Mouse (Mus musculus) midbrain, embryonic 15.5 days (tissue): ENCODE data around the gene Hmcn1. TPM values are rescaled to one million over a fixed set of nuclear protein-coding genes. Genes with fewer than 3 reads are reported as not detected.

Source experiments
- ATAC-seq: fragments of 200-750 bp; cut with Nextera tagmentation; replicated peaks from 2 replicates; pipeline ENCODE4 v1.8.0; 2017; ENCODE audit warnings: moderate TSS enrichment
- H3K27ac ChIP-seq: fragments of 300-500 bp; sonication (generic); 2 replicates; pipeline ENCODE4 v1.5.1; 2015; ENCODE audit warnings: mild to moderate bottlenecking, inconsistent platforms
- H3K27me3 ChIP-seq: fragments of 300-500 bp; sonication (generic); replicated peaks from 2 replicates; pipeline ENCODE4 v1.6.1; 2015; ENCODE audit warnings: inconsistent platforms
- H3K36me3 ChIP-seq: fragments of 300-500 bp; sonication (generic); replicated peaks from 2 replicates; pipeline ENCODE4 v1.6.1; 2015; ENCODE audit warnings: inconsistent platforms
- H3K4me1 ChIP-seq: fragments of 300-500 bp; sonication (generic); 2 replicates; pipeline ENCODE4 v1.6.1; 2015; ENCODE audit warnings: inconsistent platforms
- H3K4me2 ChIP-seq: fragments of 300-500 bp; sonication (generic); 2 replicates; pipeline ENCODE4 v1.6.1; 2015; ENCODE audit warnings: inconsistent platforms, mild to moderate bottlenecking, moderate library complexity
- H3K4me3 ChIP-seq: fragments of 300-500 bp; sonication (generic); 2 replicates; pipeline ENCODE4 v1.5.1; 2015; ENCODE audit warnings: mild to moderate bottlenecking, inconsistent platforms
- H3K9ac ChIP-seq: fragments of 300-500 bp; sonication (generic); 2 replicates; pipeline ENCODE4 v1.6.1; 2015; ENCODE audit warnings: mild to moderate bottlenecking, inconsistent platforms
- H3K9me3 ChIP-seq: fragments of 300-500 bp; sonication (generic); 2 replicates; pipeline ENCODE4 v1.6.1; 2016; ENCODE audit warnings: inconsistent platforms
- WGBS: fragments of 180-500 bp; shearing (Covaris S2); methylation state at CpG from one replicate; pipeline ENCODE4 v1.1.7; 2015; ENCODE audit warnings: mixed read lengths; 5-methylcytosine and 5-hydroxymethylcytosine counted together
- polyA plus RNA-seq: library from polyadenylated mRNA; unstranded; fragments of >200 nt; fragmentation: Nextera tagmentation; extraction: Ambion mirVana; gene quantifications from 2 replicates; pipeline ENCODE4 v1.2.1, GENCODE M21; 2015

The Hmcn1 gene
- polyA plus RNA-seq, 1 experiment from 2014 or later = 1.8 TPM

DNA sequence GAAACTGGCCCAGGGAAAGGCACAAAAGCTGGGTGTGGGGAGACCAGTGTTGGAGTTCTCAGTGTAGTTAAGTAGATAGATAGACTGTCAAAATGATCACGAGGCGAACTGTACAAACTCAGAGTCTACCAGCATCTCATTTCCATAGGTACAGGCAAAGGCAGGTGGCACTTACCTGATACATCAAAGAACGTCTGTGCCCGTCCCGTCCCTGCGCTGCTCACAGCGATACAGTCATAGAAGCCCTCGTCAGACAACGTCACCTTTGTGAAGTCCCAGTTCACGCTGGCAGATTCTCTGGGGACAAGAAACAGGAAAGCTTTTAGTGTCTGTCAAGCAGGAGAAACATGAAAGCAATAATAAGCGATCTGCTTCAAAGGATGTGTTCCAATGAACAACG, 190.6 kb downstream of the Hmcn1 start:
- 67% methylated on average over 12 of the region's 12 CpGs for WGBS
- Histone ChIP-seq H3K27ac (no peak overlapping the region), H3K4me3 (no peak overlapping the region), H3K9ac (no peak overlapping the region), H3K4me2 (no peak overlapping the region), H3K4me1 (no peaks in the 10 kb centered on the region), H3K27me3 (no peaks in the 10 kb centered on the region), H3K36me3 (no peaks in the 10 kb centered on the region), H3K9me3 (no peaks in the 10 kb centered on the region)
- peak; percentile 80; the same call in 1 of the 2 replicates for ATAC-seq

DNA sequence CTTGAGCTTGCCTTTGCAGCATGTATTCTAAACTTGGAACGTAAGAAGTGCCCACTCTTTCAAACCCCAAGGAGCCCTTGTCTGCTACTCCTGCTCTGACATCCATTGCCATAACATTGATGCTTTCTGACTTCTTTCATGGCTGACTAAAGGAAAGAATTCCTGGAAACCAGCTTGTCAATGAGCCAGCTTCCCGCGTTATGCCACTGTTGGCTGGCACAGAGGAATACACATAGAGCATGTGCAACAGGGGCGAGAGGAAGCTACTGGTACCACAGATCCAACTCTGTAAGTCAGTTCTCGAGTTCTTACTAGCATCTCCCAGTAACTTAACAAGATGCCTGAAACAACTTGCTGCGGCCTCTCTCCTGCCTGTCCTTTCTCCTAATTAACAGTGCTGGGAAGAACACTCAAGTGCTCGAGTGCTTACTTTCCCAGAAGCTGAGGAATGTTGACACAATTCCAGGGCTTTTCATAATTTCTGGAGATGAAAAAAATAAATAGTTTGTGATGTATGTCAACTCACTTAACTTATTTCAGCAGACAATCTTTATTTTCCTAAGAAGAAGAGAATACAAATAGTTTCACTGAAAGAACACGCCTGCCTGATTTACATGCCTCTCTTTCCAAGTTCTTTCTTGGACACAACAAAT, 192.5 kb downstream of the Hmcn1 start:
- 82% methylated on average over 8 of the region's 8 CpGs for WGBS
- H3K9me3 ChIP-seq = no peaks in the 10 kb centered on the region
- H3K4me2 ChIP-seq = no peak overlapping the region
- no peaks in the 10 kb centered on the region for H3K27me3 ChIP-seq
- no peaks in the 10 kb centered on the region for H3K4me1 ChIP-seq
- no peaks in the 10 kb centered on the region for H3K36me3 ChIP-seq
- no peak for ATAC-seq
- no peak overlapping the region for H3K4me3 ChIP-seq
- no peak overlapping the region for H3K9ac ChIP-seq
- no peak overlapping the region for H3K27ac ChIP-seq

DNA sequence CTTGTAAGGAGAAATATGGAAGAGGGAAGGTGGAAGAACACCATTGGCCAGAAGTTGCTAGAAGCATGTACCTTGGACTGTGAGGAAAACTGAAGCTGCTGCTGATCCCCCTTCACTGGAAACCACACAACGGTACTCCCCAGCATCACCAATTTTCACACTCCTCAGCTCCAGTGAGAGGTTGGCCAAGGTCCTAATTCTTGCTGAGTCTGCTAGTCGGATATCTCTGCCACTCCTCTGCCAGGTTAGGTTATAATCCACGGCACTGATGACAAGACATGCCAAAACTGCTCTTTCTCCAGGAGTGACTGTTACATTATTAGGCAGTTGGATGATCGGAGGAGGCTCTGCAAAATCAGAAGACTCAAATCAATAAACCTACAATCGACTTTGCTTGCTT, 194.6 kb downstream of the Hmcn1 start:
- ATAC-seq = no peak
- Histone ChIP-seq H3K4me3 (no peak overlapping the region), H3K4me2 (no peak overlapping the region), H3K4me1 (no peaks in the 10 kb centered on the region), H3K9ac (no peak overlapping the region), H3K36me3 (no peaks in the 10 kb centered on the region), H3K9me3 (no peaks in the 10 kb centered on the region), H3K27me3 (no peaks in the 10 kb centered on the region), H3K27ac (no peak overlapping the region)
- 90% methylated on average over 5 of the region's 5 CpGs for WGBS

DNA sequence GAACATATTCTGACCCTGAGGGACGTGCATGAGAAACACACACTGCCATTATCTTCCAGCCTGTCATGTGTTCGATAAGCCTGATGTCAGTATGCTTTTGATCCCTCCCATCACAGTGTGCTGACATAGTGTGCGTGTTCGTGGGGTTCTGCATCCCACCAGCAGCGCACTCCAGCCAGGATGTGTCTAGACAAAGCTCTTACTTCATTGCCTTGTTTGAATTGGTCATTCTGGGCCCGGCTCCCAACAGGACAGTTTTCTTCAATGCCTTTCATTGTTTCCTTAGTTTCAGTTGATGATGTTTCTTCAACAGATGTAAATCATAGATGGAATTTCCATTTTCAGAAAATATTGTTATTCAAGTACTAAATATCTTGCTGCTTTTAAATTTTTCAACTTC, 206.5 kb downstream of the Hmcn1 start:
- peaks cover 4% of the 10 kb centered on the region; the same call in 1 of the 2 replicates for H3K4me1 ChIP-seq
- H3K36me3 ChIP-seq = no peaks in the 10 kb centered on the region
- WGBS = 85% methylated on average over 6 of the region's 6 CpGs
- H3K27me3 ChIP-seq = no peaks in the 10 kb centered on the region
- no peak for ATAC-seq
- H3K4me2 ChIP-seq = no peak overlapping the region
- no peak overlapping the region for H3K9ac ChIP-seq
- H3K27ac ChIP-seq = no peak overlapping the region
- no peak overlapping the region for H3K4me3 ChIP-seq
- H3K9me3 ChIP-seq = no peaks in the 10 kb centered on the region

DNA sequence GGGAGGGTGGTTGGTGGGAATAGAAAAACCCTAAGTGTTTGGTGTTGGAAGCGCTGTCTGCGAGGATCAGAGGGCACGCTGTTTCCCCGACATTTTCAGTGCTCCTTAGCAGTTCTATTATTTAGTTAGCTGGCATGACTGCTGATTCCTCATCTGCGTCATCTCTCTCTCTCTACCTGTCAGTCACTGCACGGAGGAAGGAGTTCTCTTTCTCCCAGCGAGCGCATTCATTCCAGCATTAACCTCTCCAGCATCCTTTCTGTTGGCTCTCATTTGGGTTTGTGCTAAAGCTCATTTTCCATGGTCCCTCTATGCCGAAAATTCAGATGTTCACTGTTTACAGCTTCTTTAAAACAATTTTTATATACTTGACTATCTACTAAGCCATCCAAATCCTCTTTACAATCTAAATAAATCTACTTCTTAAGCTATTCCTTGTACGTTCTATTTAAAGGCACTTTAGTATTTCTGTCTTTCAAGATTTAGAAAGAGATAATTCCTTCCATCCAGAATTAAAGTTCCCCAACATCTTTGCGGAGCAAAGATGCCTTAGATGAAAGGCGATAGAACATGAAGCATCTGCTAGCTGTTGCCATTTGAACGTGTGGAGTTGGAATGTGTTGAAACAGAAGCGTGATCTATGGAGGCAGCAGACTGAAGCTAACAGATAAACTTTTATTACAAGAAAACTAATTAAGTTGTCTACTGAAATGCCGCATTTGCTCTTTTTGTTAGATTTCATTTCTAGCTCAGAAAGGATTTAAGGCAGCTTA, 210.0 kb downstream of the Hmcn1 start:
- Histone ChIP-seq H3K27me3 (no peaks in the 10 kb centered on the region), H3K9me3 (no peaks in the 10 kb centered on the region), H3K9ac (no peak overlapping the region), H3K4me2 (peak overlapping the region; percentile 17; the same call in 1 of the 2 replicates), H3K4me3 (no peak overlapping the region), H3K27ac (no peak overlapping the region), H3K4me1 (peaks cover 4% of the 10 kb centered on the region; the same call in 1 of the 2 replicates), H3K36me3 (no peaks in the 10 kb centered on the region)
- peak; percentile 54; the same call in 1 of the 2 replicates for ATAC-seq
- WGBS = 55% methylated on average over 15 of the region's 15 CpGs

DNA sequence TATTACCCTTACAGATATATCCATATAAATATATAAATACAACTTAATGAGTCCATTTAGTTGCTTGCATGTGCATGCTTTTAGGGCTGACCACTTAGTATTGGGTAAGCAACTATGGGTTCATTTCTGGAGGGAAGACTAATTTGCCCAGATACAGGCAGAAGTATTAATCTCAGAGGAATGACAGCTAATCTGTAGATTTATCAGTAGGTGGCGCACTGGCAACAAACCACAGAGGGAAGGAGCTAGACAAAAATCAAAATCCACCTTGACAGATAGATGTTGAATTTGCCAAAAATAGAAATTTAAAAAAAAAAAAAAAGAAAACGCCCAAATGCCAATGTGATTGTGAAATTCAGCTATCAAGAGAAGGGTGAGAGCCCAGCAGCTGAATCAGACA, 213.3 kb downstream of the Hmcn1 start:
- Histone ChIP-seq H3K36me3 (no peaks in the 10 kb centered on the region), H3K4me3 (no peak overlapping the region), H3K4me1 (peaks cover 4% of the 10 kb centered on the region; the same call in 1 of the 2 replicates), H3K9ac (no peak overlapping the region), H3K27me3 (no peaks in the 10 kb centered on the region), H3K9me3 (no peaks in the 10 kb centered on the region), H3K27ac (no peak overlapping the region), H3K4me2 (no peak overlapping the region)
- no peak for ATAC-seq
- 44% methylated on average over 2 of the region's 2 CpGs for WGBS

DNA sequence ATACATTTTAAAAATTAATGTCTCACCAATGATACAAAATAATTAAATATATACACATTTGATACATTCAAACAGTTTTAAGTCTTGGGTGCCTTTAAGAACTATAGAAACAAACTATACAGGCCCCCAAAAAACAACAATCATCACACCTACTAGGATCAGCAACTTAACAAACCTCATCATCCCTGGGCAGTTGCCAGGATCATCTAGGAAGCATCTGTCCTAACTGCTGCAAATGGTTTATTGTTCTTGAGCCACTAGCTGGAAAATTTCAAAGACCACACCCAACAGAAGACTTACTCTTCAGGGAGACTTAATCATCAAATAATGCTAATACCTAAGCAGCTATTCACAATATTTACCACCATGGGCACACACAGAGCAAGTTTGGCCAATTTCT, 216.5 kb downstream of the Hmcn1 start:
- Histone ChIP-seq H3K36me3 (no peaks in the 10 kb centered on the region), H3K27me3 (no peaks in the 10 kb centered on the region), H3K4me1 (no peaks in the 10 kb centered on the region), H3K9ac (no peak overlapping the region), H3K4me2 (no peak overlapping the region), H3K27ac (no peak overlapping the region), H3K4me3 (no peak overlapping the region), H3K9me3 (no peaks in the 10 kb centered on the region)
- no peak for ATAC-seq

DNA sequence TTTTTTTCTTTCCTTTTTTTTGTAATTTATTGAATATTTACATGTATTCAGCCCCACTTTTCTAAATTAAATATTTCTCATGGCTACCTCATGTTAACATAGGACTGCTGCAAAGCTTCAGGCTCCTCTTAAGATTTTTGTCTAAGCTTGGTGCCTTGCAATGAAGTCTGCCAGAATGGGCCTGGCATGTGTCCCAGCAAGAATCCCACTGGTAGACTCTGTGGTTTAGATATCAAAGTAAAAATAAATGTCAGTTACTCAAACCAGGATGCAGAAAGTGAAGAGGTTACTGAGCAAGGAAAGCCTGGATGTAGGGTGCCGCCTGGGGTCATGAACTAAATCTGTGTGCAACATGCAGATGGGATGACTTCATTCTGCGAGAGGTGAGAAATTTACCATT, 217.5 kb downstream of the Hmcn1 start:
- Histone ChIP-seq H3K9ac (no peak overlapping the region), H3K27ac (no peak overlapping the region), H3K4me3 (no peak overlapping the region), H3K9me3 (no peaks in the 10 kb centered on the region), H3K4me2 (no peak overlapping the region), H3K36me3 (no peaks in the 10 kb centered on the region), H3K27me3 (no peaks in the 10 kb centered on the region), H3K4me1 (no peaks in the 10 kb centered on the region)
- WGBS = 84% methylated on average over 2 of the region's 2 CpGs
- ATAC-seq = no peak

DNA sequence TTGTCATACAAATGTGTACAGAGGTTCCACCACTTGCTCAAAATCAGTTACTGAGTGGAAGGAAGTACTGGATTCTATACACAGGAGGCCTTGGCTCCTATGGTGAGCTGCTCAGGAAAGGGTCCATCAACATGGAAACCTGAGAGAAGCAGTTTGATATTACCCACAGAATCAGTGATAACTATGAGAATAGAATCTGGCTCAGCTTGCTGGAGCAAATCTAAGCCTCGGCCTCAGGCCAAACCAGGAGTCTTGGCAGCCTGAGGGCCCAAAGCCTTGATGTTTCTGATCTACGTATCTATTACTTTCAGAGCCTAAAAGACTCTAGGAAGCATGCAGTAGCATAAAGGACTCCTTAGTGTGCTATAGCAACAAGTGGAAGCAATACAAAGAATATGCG, 220.3 kb downstream of the Hmcn1 start:
- Histone ChIP-seq H3K9me3 (no peaks in the 10 kb centered on the region), H3K27me3 (no peaks in the 10 kb centered on the region), H3K4me3 (no peak overlapping the region), H3K4me1 (no peaks in the 10 kb centered on the region), H3K4me2 (no peak overlapping the region), H3K36me3 (no peaks in the 10 kb centered on the region), H3K9ac (no peak overlapping the region), H3K27ac (no peak overlapping the region)
- ATAC-seq = no peak
- WGBS = 82% methylated on average over 3 of the region's 3 CpGs

DNA sequence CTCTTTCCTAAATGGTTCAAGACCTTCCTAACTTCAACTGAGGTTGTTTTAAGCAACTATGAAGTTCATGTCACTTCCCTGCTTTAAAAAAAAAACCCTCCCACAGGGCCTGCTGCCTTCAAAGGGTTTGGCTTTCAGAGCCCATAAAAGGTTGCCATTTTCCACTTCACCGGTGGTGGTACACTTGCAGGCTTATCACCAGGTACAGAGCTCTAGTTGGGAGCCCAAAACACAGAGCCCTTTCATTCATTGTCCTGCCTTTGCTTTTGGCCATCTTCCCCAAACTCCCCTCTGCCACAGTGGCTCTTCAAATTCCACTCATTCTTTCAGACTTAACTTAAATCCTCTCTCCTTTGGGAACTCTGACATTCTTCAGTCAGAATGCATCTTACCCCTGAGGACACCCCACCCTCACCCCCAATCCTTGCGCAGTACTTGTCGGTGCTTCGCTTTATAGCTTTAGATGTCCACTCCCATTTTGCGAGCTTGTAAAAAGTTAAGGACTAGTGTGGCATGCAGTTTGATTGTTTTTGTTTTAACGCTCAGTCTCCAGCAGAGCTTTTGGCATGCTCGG, 222.2 kb downstream of the Hmcn1 start:
- H3K4me1 ChIP-seq = no peaks in the 10 kb centered on the region
- no peak for ATAC-seq
- no peak overlapping the region for H3K4me2 ChIP-seq
- H3K4me3 ChIP-seq = no peak overlapping the region
- no peak overlapping the region for H3K9ac ChIP-seq
- no peaks in the 10 kb centered on the region for H3K9me3 ChIP-seq
- WGBS = 46% methylated on average over 7 of the region's 7 CpGs
- no peak overlapping the region for H3K27ac ChIP-seq
- no peaks in the 10 kb centered on the region for H3K36me3 ChIP-seq
- no peaks in the 10 kb centered on the region for H3K27me3 ChIP-seq

DNA sequence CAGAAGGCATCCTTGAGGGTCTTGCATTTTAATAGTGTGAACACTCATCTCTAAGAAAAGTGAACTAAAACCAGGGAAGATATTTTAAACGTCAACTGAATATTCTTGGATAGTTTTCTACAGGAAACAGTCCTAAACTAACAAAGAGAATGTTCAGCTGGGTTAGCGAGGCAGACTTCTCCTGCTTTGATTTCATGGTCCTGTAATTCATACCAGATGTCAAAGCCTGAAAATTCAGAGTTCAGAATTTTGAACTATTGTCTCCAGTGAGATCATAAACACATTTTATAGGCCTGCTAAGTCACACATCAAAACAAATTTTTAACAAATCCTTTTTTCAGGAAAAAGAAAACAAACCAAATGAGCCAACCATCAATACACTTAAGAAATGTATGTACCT, 223.4 kb downstream of the Hmcn1 start:
- WGBS = 83% methylated on average over 2 of the region's 2 CpGs
- Histone ChIP-seq H3K4me3 (no peak overlapping the region), H3K27me3 (no peaks in the 10 kb centered on the region), H3K4me2 (no peak overlapping the region), H3K36me3 (no peaks in the 10 kb centered on the region), H3K27ac (no peak overlapping the region), H3K9me3 (no peaks in the 10 kb centered on the region), H3K4me1 (no peaks in the 10 kb centered on the region), H3K9ac (no peak overlapping the region)
- no peak for ATAC-seq

DNA sequence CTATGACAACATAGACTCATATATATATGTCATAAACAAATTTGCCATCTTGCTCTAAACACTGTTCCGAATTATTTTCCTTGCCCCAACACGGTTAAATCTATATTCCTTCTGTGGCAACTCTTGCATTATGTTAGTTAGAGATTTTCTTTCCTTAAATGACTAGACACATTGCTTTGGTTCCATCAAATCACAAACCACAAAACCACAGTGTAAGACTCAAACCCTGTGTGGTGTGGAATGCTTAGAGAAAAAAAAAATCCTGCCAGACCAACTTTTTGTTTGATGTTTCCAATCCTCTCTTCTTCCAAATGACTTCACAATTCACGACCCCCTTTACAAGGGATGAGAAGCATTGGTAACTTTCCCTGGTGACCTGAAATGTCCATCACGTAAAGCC, 231.6 kb downstream of the Hmcn1 start:
- Histone ChIP-seq H3K4me2 (no peak overlapping the region), H3K4me3 (no peak overlapping the region), H3K4me1 (no peaks in the 10 kb centered on the region), H3K9ac (no peak overlapping the region), H3K27me3 (no peaks in the 10 kb centered on the region), H3K27ac (no peak overlapping the region), H3K9me3 (no peaks in the 10 kb centered on the region), H3K36me3 (no peaks in the 10 kb centered on the region)
- ATAC-seq = no peak
- WGBS = 79% methylated on average over 4 of the region's 4 CpGs
